Mouse (Mus musculus): ENCODE measurements around the gene Entpd3.

Gene Entpd3

GRCm38 (mm10) chr9:120581941-120582618, 42.5 kb downstream of the Entpd3 start:
- no peak for DNase-seq (ENCODE audit: low spot score)

- DNase-seq (ENCODE audit: low spot score) = peak; percentile 84
Measured at GRCm38 (mm10) chr9:120582619-120583308, 43.1 kb downstream of the Entpd3 start.

- no peak for DNase-seq (ENCODE audit: low spot score)
Measured at GRCm38 (mm10) chr9:120583314-120583713, 43.7 kb downstream of the Entpd3 start.

- DNase-seq (ENCODE audit: low spot score) = no peak
Measured at GRCm38 (mm10) chr9:120586546-120586945, 46.9 kb downstream of the Entpd3 start.

- no peak for DNase-seq (ENCODE audit: low spot score)
Measured at GRCm38 (mm10) chr9:120591490-120591889, 51.9 kb downstream of the Entpd3 start.

GRCm38 (mm10) chr9:120593383-120594101, 53.9 kb downstream of the Entpd3 start:
- no peak for DNase-seq (ENCODE audit: low spot score)

- no peak for DNase-seq (ENCODE audit: low spot score)
Measured at GRCm38 (mm10) chr9:120594839-120595238, 55.2 kb downstream of the Entpd3 start.

- DNase-seq (ENCODE audit: low spot score) = no peak
Measured at GRCm38 (mm10) chr9:120595306-120595705, 55.7 kb downstream of the Entpd3 start.

GRCm38 (mm10) chr9:120601488-120602171, 62.0 kb downstream of the Entpd3 start:
- DNase-seq (ENCODE audit: low spot score) = peak; percentile 37

GRCm38 (mm10) chr9:120602172-120602838, 62.7 kb downstream of the Entpd3 start:
- no peak for DNase-seq (ENCODE audit: low spot score)

- peak; percentile 82 for DNase-seq (ENCODE audit: low spot score)
Measured at GRCm38 (mm10) chr9:120602839-120603511, 63.4 kb downstream of the Entpd3 start.

- no peak for DNase-seq (ENCODE audit: low spot score)
Measured at GRCm38 (mm10) chr9:120603512-120603908, 63.9 kb downstream of the Entpd3 start.

- no peak for DNase-seq (ENCODE audit: low spot score)
Measured at GRCm38 (mm10) chr9:120603956-120604355, 64.3 kb downstream of the Entpd3 start.

- no peak for DNase-seq (ENCODE audit: low spot score)
Measured at GRCm38 (mm10) chr9:120611055-120611454, 71.4 kb downstream of the Entpd3 start.

GRCm38 (mm10) chr9:120614059-120614458, 74.4 kb downstream of the Entpd3 start:
- no peak for DNase-seq (ENCODE audit: low spot score)
